Mouse (Mus musculus): ENCODE measurements around the gene Anks6. TPM values are rescaled to one million over a fixed set of nuclear protein-coding genes. Genes with fewer than 3 reads are reported as not detected.
A peak's percentile ranks its signal among the peaks of the same experiment; 100 is the strongest.
"Not testable (repeated sequence)": the region's sequence is repeated elsewhere in the genome, so short reads cannot be mapped to it uniquely, and the experiment has no call there.

Gene Anks6
- 0.02 and 0.05 TPM in 2 replicates for total RNA-seq (2015)
- total RNA-seq (2017), result not detected in 2 replicates

DNA sequence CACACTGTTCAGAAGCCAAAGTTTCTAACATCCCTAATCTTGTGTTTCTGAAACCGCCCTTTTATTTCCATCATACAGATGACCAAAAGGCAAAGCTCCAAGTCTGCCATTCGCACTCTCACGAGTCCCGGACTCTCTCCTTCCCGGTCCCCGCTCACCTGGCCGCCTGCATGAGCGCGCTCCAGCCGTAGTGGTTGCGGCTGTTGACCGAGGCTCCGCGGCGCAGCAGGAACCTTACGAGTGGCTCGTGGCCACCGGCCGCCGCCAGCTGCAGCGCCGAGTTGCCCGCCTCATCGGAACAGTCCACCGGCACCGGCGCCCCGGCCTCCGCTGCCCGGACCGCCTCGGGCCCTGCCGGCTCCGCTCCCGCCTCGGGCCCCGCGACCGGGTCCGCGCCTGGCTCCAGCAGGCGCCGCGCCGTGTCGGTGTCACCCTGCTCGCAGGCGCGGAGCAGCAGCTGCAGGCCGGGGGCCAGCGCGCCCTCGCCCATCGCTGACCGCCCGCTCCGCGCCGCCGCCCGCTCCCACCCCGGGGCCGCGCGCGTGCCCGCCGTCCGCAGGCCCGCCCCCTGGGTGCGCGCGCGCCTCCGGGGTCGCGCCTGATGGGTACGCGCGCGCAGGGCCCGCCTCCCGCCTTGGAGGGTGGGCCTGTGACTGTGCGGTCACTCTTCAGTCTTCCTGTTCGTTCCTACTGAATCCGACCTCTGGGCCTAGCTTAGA lies at the start of gene Anks6:
Gene Anks6 (minus strand): TSS at position 637 of the 719 bp plus-strand sequence.
- ATAC-seq (replicated peaks; ENCODE audit: poor library complexity), result peak; percentile 65

DNA sequence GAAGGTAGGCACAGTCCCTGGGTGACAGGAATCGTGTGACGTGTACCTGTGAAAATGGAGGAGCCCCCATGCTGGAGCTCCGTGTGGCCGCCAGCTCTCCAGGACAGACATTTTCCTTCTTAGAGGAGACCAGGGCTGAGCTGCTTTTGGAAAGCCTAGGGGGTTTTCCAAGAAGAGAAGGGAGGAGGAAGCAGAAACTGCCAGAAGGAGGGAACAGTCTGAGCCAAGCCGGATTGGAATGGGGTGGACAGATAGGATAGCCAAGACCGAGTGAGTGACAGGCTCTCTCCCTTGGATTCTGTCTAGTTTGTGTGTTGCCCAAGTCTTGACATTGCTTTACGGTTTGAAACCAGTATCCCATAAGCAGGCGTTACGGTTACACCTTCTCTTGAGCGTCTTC lies 46.3 kb upstream of the Anks6 start:
- no peak for ATAC-seq (replicated peaks; ENCODE audit: poor library complexity)

DNA sequence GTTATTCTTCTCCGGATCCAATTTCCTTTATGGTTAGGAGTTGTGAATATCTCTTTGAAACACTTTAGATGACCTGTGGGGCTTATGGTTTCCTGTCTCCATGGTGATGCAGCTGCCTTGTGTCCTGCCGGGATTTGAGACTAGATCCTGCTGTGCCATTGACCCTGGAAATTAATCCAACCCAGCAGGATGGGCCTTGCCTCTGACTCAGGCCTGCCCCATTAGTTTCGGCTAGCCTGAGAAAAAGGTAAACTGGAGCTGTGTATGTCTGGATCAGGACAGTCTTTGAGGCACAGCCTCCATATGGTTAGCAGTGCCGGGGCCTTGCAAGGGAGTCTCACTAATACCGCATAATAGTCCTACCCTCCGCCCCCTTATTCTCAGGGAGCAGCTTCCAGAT lies 36.4 kb upstream of the Anks6 start:
- ATAC-seq (replicated peaks; ENCODE audit: poor library complexity), result no peak

DNA sequence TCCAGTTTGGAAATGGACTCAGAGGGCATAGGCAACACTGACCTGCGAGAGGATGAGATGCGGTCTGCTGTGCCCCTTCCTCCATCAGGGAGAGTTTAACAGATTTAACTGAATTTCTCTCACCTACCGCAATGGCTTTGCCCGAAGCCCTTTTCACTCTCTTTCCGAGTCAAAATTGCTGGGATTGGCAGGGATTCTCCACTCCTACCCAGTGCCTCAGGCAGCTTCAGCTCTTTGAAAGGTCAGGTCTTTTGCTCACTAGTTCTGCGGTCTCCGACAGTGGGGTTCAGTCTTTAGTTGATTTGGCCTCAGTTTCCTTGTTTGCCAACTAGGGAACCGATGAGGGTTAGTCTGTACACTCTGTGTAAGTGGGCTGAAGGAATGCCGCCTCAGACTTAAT lies 35.9 kb upstream of the Anks6 start:
- ATAC-seq (replicated peaks; ENCODE audit: poor library complexity), result no peak

DNA sequence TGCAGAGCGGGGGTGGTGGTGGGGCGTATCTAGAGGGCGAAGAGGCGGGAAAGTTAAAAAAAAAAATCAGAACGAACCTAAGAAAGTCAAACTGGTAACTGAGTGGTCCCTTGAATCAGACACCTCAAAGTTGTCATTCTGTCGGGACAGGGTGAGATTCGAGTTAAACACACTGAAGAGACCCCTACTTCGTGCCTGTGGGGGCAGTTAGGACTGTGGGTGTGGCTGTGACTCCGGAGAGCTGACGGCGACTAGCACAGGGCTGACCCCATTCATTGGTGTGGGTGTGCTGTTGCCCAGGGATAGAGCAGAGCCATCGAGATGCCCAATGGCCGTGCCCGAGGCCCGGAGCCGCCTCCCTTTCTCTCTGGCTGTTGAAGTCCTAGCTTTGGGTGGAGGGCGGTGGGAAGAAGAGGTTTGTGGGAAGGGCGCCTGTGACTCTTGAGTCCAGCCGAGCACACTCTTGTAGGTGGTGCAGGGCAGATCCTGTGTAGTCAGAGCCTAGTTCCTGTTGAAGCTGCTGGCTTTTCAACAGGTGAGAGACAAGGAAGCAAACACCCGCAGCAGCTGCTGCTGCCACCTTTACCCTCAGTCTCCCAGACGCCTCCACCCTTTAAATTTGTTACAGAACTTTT lies 35.3 kb upstream of the Anks6 start:
- ATAC-seq (replicated peaks; ENCODE audit: poor library complexity), result 0 out of 2 replicates have a peak, but pooled peaks have one; percentile 11

DNA sequence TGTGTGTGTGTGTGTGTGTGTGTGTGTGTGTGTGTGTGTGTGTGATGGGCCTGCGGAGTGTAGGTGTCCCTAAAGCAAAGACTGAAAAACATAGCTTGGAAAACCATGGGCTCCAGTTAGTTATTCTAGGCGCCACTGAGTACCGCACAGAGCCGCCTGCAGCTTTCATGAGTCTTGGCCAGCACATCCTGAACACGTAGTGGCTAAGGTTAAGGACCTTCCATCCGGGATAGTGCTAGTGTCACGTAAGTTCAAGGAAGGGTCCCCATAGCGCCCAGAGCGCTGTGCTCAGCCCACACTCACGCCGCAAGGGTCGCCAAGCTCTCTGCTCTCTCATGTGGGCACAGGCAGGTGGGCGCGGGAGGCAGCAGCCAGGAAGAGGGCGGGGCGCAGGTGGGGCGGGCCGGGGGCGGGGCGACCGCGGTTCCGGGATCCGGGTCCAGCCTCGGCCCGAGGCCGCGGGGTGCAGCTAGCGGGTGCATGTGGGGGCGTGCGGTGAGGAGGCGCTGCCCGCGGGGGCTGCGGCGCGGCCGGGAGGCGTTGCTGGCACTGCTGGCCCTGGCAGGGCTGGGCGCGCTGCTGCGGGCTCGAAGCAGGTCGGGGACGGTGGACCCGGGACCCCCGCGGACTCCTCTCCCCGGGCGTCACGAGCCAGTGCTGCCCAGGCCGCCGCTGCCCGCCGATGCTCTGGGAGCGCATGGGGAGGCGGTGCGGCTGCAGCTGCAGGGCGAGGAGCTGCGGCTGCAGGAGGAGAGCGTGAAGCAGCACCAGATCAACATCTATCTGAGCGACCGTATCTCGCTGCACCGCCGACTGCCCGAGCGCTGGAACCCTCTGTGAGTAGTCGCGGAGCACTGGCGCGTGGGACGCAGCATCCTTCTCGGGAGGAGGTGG lies 34.5 kb upstream of the Anks6 start, which contains the start of gene Galnt12:
Gene Galnt12 (plus strand): TSS at position 417 of the 894 bp plus-strand sequence.
- peak; percentile 6; the same call in 1 of the 2 replicates for ATAC-seq (replicated peaks; ENCODE audit: poor library complexity)

DNA sequence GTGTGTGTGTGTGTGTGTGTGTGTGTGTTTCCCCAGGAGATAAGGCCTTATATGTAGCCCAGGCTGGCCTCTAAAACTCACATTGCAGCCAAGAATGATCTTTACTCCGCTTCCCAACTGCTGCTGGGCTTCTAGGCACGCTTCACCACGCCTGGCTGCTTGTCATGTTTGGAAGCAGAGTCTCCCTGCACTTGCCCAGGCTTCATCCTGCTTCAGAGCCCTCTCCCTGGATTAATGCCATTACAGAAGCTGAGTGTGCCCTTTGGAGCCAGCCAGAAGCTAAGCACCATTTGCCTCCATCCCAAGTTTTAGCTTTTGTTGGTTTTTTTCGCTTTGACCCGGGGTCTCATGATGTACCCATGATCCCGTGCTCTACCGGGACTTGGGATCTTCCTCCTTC lies 31.4 kb upstream of the Anks6 start:
- no peak for ATAC-seq (replicated peaks; ENCODE audit: poor library complexity)

DNA sequence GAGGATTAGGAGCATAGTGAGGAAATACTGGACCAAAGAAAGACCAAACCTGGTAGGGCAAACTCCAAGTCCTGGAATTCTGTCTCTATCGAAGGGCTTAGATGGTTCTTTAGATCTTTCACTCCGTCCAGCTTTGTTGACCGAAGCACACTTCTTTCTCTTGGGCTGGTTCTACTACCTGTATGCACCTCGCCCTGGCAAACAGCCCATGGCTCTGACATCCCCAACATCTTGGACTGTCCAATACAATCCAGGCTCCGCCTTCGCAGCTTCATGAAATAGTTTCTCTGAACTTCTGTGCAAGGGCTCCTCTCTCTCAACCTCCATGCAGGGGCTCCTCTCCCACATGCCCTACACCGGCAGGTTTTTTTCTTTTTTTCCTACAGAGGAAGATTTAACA lies 26.6 kb upstream of the Anks6 start:
- no peak for ATAC-seq (replicated peaks; ENCODE audit: poor library complexity)

DNA sequence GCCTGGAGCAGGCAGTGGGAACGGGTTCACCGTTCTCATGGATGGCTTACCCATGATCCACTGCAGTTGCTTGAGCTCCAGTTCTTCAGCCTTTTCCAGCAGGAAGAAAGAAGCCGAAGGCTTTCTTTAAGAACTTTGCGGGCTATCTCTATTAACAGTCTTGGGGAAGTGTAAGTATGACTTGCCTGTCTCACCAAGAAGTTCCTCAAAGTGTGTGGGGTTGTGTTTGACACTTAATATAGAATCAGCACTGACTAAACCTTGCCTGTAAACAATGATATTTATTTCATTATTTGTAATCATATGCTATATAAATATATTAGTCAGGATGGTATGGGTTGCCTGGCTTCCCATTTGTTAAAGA lies 23.4 kb upstream of the Anks6 start:
- ATAC-seq (replicated peaks; ENCODE audit: poor library complexity), result no peak; the same call in 1 of the 2 replicates

DNA sequence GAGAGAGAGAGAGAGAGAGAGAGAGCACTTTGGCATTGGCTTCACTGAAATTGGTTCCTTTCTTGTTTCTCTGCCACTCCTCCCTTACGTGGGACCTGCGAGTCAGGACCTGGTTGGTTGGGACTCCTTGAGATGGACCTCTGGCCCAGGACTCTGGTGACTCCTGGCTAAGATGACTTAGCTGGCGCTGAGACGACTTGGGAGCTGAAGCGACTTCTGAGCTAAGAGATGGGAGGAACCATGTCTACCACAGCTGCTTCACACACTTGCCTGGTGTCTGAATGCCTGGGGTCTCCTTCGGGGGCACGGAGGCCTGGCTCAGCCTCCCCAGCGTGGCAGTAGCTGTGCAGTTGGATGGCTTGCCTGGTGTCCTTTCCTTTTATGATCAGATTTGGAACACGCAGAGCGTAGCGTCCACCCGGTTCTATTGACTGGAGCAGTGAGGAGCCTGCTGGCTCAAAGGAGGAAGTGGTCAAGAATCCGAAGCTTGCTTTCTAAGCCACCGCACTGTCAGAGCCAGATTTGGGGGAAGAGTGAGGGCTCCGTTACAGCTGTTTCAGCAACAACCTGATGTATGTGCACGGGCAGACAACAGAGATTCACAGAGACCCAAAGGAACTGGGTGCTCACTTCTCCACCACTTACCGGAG lies 22.9 kb upstream of the Anks6 start:
- ATAC-seq (replicated peaks; ENCODE audit: poor library complexity), result peak; percentile 76

DNA sequence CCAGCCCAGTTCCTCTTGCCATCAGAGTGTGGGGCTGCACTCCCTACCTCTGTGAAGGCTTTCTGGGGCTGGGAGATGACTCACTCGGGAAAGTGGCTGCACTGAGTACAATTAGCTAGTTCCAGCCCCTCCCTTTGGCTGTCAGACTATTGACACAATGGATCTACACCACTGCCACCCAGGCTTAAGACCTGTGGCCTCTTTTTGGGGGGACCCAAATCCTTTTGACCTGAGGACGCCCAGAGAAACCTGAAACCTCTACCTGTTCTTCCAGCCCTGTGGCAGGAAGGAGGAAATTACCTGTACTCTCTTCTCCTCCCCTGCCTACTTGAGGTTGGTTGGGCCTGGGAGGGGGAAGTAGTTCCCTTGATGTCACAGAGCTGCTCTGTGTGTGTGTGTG lies 17.8 kb upstream of the Anks6 start:
- no peak for ATAC-seq (replicated peaks; ENCODE audit: poor library complexity)

DNA sequence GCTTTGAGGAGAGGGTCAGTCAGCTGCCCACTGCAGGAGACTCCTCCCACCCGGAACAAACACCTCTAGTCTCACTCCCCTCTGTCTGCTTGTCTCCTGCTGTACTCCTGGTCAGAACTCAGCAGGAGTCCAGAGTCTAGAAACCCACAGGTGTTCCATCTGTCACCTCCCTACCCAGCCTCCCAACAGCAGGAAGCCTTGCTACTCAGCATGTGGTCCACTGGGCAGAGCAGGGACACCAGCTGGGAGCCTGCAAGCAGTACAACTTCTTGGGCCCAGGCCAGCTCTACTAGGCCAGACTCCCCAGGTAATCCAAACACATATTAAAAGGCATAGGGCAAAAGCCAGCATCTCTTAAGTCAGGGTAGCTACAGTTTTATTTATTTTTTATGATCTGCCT lies 3.7 kb upstream of the Anks6 start:
- no peak for ATAC-seq (replicated peaks; ENCODE audit: poor library complexity)

DNA sequence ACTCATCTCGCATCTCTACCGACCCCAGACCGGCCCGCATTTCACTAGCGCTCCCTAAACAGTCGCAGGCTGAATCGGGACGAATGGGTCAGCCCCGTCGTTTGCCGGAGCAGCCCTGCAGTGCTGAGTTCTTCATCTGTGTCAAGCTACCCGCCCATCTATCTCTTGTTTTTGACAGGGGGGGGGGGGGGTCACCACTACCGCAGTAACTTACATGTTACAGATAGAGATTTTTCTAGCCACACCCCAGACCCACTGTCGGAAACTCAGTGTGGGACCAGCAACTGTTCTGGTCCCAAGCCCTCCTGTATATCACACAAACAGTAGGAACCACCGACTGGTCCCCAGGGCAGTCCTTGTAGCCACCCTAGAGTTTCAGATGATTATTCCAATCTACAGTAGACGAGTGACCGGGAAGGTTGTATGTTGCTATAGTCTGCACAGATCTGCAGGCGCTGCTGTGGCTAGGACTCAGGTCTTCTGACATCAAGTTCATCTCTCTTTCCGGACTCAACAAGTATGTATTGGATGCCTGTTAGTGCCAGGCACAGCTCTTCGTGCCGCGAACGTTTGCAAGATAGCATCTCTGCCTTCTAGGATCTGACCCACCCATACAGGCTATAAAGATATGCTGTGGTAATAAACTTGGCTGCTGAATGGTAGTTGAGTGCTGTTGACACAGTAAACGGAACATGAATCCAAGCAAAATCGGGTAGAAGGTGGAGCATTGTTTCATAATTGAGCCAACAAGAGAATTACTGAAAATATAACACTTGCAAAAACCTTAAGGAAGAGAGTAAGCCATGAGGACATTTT lies 491 bp upstream of the Anks6 start:
- ATAC-seq (replicated peaks; ENCODE audit: poor library complexity), result no peak

DNA sequence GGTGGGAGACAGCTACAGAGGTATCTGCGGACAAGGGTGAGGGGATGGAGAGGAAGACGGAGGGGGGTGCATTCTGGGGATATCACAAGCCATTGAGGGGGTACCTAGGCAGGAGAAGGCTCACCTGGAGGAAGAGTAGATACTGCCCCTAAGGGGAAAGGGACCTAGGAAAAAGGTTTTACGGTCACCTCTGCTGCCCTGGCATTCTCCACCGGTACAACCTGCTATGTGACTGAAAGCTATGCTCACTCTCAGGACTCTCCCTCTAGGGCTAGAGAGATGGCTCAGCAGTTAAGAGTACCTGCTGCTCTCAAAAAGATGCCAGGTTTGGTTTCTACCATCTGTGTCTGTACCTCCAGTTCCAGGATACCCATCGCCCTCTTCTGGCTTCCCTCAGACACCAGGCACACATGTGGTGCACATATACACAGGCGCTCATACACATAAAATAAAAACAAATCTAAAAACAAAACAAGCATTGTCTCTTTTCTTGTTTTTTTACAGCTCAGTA lies 1.6 kb downstream of the Anks6 start:
- ATAC-seq (replicated peaks; ENCODE audit: poor library complexity), result no peak

DNA sequence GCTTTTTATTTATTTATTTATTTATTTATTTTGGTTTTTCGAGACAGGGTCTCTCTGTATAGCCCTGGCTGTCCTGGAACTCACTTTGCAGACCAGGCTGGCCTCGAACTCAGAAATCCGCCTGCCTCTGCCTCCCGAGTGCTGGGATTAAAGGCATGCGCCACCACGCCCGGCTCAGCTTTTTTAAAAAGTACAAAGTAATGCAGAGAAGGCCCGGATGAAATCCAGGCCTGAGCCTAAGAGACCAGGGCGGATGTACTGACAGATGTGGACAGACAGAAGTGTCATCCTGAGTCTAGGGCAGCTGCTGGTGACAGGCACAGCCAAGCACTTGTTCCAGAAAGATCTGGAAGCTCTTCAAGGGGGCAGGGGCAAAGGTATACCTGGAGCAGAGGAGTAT lies 2.1 kb downstream of the Anks6 start:
- ATAC-seq (replicated peaks; ENCODE audit: poor library complexity), result not testable (repeated sequence)

DNA sequence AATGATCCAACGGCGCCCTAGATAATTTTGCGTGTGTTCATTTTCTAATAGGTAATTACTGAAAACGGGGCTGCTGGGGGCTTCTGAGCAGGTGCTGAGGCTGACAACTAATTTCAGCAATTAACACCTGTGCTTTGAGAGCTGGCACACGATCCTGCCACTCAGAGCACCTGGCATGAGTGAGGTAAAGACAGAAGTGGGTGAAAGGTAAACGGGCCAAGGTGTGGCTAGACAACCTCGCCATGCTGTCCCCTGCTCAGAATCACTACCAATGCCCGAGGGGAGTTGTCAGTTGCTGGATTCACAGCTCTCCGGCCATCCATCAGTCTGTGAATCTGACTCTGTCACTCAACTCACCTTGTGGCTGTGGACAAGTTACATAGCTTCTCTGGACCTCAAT lies 5.3 kb downstream of the Anks6 start:
- ATAC-seq (replicated peaks; ENCODE audit: poor library complexity), result no peak

DNA sequence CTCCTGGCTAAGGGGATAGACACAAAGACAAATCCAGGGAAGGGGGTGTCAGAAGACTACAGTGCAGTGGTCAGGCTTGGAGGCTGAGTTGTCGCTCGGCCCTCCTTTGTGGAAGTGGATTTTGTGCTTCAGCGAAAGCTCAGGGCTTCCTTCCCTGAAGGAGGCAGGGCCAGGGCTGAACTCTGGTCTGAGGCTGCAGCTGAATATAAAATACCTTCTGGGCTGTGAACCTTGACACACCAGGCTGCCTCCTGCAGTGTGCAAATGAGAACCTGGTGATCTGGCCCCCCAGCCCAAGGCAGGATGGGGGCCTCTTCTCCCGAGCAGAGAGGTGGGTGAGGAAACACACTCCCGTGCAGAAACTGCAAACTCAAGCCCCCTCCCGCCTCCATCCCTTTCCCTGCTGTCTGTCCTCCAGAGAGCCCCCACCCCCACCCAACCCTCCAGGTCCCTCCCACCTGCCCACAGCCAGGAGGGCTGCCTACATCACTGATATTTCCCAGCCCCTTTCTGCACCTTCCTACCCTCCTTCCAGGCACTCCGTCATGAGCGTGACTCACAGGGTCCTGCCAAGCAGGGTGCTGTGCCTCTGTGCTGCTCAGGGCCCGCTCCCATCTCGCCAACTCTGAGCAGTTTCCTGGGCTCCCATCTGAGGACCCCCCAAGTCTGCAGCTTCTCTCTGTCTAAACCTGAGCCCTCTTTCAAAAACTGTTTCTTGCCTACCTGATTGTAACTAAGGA lies 6.4 kb downstream of the Anks6 start:
- ATAC-seq (replicated peaks; ENCODE audit: poor library complexity), result no peak

DNA sequence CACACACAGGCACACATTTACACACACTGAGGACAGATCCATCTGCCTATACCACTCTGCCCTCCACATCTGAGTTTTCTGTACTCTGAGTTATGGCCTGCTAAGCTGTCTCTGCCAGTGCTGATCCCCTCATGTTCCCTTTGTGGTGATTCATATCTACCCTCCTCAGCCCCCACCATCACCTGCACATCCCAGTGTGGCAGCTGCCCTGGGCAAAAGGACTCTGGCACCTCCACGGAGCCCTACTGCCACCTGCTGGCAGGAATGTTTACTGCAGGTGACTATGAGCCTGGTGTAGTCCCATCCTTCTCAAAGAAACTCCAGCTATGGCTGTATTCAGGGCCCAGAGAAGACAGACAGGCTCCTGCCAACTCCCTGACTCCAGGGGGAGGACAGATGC lies 7.1 kb downstream of the Anks6 start:
- peak; percentile 92 for ATAC-seq (replicated peaks; ENCODE audit: poor library complexity)

DNA sequence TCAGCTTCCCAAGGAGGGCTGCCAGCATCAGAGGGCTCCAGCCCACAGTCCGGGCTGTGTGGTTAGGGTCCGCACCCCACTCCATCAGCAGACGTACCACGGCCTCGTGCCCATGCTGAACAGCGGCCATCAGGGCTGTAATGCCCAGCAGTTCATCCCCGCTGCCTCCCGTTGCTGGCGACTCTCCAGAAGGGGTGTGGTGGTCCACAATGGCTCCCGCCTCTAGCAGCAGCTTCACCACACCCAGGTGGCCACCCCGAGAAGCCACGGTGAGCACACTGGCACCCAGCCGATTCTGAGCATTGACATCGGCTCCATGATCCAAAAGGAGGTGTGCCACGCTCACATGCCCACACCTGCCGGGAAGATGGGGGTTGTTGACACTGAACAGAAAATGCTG lies 8.0 kb downstream of the Anks6 start:
- ATAC-seq (replicated peaks; ENCODE audit: poor library complexity), result no peak
